Mouse (Mus musculus): ENCODE data around the gene Fhad1. TPM values are rescaled to one million over a fixed set of nuclear protein-coding genes. Genes with fewer than 3 reads are reported as not detected.

Gene Fhad1
- total RNA-seq, 2 experiments from 2014 or later: 0.17 to 0.48 TPM

Other genes starting within 250 kb of the Fhad1 start
- gene Dnajc16, start 224.2 kb downstream of the Fhad1 start, total RNA-seq (2021): 10 to 100 TPM; 18.4 to 18.5 TPM
- gene Casp9, start 221.5 kb downstream of the Fhad1 start, total RNA-seq (2021): 1 to 10 TPM; 7.7 to 9.5 TPM
- gene Cela2a, start 188.9 kb downstream of the Fhad1 start, total RNA-seq (2021): not detected
- gene Ctrc, start 168.7 kb downstream of the Fhad1 start, total RNA-seq (2021): not detected
- gene Efhd2, start 140.2 kb downstream of the Fhad1 start, total RNA-seq (2021): 10 to 100 TPM; 22.1 to 22.6 TPM
- 10 to 100 TPM; 12.0 to 12.7 TPM for gene Tmem51, start 69.2 kb upstream of the Fhad1 start, total RNA-seq (2021)
- gene Kazn, start 224.3 kb upstream of the Fhad1 start, total RNA-seq (2021): 1 to 10 TPM; 5.2 to 5.9 TPM